Mouse (Mus musculus) megakaryocyte-erythroid progenitor cell, adult 5-6 weeks (primary cell): Measurements from ENCODE around the gene Cog8. TPM values are rescaled to one million over a fixed set of nuclear protein-coding genes. Genes with fewer than 3 reads are reported as not detected.
A peak's percentile ranks its signal among the peaks of the same experiment; 100 is the strongest.
"Not testable (repeated sequence)": the region's sequence is repeated elsewhere in the genome, so short reads cannot be mapped to it uniquely, and the experiment has no call there.

ENCODE experiments used
- ATAC-seq: replicated peaks from 2 replicates; pipeline ENCODE4 v1.8.0; 2016; ENCODE audit warnings: mild to moderate bottlenecking, inconsistent platforms; ENCODE audit not compliant: severe bottlenecking, poor library complexity, low FRiP score, low TSS enrichment
- total RNA-seq, 2 experiments: library from RNA; stranded (forward) in 1 of 2; stranded (reverse) in 1 of 2; fragments of 200-1000, 215-1000 nt in 1 of 2; fragments of >200 nt in 1 of 2; fragmentation: Nextera tagmentation in 1 of 2; gene quantifications; 2 replicates each; pipeline ENCODE4 v1.2.3; 2014 to 2017

The Cog8 gene
- total RNA-seq, 2 experiments from 2014 or later, result 19.8 to 22.3 TPM

DNA sequence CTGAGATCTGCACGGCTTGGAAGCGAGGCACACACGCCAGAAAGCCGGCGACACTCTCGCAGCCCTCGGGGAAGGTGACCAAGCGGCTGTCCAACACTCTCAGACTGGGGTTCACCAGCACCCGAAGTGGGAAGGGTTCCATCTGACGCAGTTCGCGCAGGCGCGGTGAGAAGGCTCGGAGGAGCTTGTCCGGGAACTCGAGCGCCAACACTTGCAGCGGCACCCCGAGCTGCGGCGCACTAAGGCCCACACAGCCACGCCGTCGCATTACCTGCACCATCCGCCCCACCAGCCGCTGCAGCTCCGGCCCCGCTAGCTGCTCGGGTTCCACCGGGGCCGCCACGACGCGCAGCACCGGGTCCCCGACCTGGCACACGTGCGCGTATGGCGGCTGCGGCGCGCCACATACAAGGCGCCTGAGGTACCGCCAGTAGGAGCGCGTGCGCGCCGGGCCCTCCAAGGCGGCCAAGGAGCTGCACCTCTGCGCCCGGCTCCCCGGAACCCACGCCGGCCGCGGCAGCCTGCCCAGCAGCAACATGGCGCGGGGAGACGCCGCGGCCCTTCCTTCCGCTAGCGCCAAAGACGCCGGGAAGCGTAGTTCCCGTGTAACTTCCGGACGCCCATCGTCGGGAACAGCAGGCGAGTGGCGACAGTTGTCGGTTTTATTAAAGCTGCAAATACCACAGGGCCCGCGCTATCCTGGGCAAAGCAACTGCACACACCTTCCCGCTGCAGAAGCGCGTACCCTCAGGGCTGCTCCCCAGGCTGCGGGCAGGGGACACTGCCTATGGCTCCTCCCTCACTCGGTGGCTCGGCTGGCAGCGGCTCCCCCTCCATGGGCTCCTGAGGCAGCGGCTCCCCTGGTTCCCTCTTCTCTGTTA is 8.2 kb downstream of the Cog8 start, which contains the start of gene Pdf:
Gene Pdf, minus strand, starts transcription at position 554 of the 881 bp plus-strand sequence.
- peak; percentile 76 for ATAC-seq

DNA sequence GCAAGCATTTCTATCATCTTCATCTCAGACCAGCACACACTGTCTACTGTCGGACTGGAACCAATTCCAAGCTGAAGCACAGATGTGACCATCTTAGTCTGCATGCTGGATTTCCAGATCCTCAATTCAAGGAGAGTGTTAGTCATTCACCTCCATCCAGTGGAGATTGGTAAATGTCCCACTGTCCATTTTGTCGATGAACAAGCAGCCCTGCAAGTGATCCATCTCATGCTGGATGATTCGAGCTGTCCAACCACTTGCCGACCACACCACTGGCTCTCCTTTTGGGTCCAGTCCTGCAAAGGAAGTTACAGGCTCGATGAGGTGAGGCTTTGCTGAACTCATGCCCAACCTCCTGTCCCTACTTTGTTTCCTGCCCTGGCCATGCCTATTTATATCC is 9.5 kb downstream of the Cog8 start:
- ATAC-seq, result no peak

DNA sequence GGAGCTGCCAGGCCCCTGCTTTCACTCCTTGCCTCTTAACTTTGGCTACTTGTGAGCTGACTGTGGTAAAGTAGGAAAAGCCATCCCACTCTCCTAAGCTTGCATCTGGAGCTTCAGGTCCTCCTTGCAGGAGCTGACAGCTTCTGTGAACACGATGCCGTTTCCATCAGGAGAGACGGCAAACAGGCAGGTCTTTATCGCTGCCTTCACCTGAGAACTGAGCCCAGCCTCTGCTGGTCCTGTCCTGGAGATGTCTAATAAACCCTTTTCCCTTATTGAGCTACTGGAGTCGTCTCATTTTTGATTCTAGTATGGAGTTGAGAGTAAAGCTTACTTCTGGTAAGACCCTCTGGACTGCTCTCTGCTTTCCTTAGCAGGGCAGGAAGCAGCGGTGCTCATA is 11.0 kb downstream of the Cog8 start:
- ATAC-seq, result no peak

DNA sequence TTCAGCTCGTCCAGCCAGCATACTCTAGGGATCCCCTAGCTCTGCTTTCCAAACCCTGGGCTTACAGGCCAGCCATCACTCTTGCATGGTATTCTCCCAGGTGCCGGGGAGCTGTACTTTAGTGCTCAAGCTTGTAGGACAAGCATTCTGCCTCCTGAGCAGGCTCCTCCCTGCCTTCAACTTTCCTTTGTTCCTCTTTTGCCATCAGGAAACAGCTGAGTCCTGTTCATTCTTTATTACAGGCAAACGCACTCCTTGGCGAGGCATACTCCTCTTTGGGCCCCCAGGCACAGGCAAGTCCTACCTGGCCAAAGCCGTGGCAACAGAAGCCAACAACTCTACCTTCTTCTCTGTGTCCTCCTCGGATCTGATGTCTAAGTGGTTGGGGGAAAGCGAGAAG is 15.9 kb downstream of the Cog8 start:
- no peak for ATAC-seq

DNA sequence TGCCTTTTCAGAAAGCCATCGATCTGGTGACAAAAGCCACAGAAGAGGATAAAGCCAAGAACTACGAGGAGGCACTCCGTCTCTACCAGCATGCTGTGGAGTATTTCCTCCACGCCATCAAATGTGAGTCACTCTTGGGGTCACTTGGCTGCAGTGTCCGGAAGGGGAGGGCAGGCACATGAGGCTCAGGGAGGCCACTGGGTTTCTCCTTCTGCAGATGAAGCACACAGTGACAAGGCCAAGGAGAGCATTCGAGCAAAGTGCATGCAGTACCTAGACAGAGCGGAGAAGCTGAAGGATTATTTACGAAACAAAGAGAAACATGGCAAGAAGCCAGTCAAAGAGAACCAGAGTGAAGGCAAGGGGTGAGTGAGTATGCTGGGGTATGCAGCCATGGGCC is 19.9 kb downstream of the Cog8 start:
- no peak for ATAC-seq

DNA sequence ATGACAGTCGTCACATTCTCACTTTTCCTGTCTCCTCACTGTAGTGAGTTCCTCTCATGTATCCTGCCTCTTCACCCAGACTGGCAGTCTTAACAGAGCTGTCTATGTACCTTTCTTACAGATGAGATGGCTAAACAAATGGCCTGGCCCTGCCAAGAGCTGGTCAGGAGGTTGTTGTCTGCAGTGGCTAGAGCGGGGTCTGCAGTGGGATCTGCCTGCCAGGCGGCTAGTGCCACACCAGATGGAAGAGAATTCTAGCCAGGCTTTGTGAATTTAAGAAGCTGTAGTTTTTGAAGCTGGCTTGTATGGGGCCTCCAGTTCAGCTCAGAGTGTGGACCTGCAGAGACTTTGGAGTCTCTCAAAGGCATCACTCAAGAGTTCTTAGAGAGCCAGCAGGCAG is 20.8 kb downstream of the Cog8 start:
- ATAC-seq, result no peak

DNA sequence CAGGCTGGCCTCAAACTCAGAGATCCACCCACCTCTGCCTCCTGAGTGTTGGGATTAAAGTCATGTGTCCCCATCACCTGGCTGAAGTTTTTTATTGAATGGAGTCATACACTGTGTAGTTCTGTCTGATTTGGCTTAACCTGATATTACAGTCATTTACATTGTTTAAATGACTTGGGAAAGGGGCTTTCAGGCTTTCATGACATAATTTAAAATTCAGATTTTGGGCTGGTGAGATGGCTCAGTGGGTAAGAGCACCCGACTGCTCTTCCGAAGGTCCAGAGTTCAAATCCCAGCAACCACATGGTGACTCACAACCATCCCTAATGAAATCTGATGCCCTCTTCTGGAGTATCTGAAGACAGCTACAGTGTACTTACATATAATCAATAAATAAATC is 22.9 kb downstream of the Cog8 start:
- ATAC-seq, result not testable (repeated sequence)

DNA sequence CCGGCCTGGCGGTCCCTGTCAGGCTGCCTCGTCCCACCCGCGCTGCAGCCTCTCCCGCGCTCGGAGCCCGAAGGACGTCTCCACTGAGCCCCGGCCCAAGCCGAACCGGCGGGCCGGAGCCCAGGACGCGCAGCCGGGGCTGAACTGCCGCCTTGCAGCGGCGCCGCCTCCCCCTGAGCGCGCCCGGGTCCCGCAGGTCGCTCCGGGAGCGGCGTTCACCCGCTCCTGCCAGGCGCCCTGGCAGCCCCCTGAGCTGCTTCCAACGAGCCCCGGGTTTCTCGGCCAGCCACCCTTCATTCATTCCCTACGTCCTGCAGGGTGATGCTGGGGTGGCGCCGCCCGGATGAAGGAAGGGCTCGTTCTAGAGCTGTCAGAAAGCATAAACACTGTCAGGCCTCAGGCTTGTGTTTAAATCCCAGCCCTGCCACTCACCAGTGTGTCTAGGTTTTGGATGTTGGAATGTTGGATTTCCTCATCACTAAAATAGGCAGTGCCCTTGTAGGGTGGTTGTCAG is 24.9 kb downstream of the Cog8 start:
- ATAC-seq, result 0 out of 2 replicates have a peak, but pooled peaks have one; percentile 2

DNA sequence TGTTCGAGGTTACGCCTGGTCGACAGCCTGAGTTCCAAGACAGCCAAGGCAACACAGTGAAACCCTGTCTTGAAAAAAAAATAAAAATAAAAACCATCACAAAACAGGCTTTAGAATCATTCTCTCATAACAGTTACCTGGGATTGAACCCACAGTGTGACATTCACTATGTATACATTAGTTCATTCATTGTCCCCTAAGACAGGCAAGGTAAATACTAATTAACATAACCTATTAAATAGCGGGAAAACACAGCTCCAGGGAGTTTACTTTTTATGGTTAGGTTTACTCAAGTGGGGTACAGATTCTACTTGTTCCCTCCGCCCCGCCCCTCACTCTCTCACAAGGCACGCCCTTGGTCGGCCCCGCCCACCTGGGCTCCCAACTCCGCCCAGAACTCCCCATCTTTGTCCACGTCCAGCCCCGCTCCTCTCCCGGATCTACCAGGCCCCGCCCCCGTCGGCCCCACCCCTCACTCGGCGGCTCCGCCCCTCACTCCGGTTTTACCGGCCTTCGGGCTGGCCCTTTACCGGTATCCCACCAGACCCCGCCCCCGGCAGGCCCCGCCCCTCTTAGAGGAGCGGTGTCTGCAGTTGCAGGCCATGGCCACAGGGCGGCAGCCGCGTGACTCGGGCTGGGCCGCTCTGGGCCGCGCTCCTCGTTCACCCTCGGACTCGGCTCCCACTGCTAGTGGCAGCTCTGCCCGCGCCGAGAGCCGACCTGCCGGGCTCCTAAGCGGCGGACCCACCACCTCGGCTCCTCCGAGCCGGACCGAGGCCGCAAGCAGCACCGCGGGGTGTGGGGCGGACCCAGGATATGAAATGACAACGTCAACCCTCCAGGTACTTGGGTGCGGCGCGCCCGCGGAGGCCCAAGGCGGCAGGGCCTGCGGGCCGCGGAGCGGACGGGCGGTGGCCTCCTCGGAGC is 25.6 kb downstream of the Cog8 start, which contains the start of gene Vps4a:
Gene Vps4a, plus strand, starts transcription at position 573 of the 927 bp plus-strand sequence.
- peak; percentile 84 for ATAC-seq

DNA sequence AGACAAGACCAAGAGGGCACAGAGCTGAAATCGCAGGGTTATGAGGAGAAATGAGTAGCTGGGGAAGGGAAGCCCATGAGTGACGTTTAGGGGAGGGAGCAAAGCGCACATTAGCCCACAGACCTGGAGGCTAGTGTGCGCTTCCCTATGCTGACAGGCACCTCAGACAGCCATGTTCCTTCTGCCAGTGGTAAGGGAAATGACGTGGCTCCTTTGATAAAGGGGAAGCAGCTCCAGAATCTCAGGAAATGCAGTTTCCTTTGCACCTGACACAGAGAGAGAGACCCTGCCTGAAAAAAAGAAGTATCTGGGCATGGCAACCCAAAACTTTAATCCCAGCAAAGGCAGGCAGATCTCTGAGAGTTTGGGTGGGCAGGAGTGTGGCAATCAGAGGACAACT is 26.4 kb downstream of the Cog8 start:
- ATAC-seq, result no peak

DNA sequence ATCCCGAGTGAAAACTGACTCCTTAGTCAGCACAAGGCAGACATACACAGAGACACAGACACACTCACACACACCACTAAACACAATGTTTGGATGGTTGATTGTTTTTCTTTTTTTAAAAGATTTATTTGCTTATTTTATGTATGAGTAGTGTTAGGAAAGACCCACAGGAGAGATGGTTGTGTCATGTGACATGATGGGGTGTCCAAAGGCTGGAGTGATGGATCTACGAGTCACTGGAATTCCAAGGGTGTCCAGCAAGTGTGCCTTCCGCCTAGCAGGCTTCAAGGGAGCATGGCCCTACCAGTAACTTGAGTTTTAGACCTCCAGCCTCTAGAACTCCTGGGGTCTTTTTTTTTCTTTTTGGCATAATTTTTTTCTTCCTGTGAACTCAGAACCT is 27.2 kb downstream of the Cog8 start:
- no peak for ATAC-seq

DNA sequence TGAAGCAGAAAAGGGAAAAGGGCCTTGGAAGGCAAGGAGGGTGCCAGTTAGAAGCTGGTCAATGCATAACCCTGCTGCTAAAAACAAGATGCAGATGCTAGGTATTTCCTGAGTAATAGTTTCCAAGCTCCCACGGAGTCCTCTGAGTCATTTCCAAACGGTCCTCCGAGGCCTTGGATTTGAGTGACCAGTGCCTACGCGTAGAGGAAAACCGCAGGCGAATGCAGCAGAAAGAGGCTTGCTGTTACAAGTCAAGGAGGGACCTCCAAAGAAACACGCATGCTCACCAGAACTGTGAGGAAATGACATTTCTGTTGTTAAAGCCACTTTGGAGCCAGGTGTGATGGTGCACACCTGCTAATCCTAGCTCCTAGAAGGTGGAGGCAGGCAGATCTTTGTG is 33.0 kb downstream of the Cog8 start:
- ATAC-seq, result no peak

DNA sequence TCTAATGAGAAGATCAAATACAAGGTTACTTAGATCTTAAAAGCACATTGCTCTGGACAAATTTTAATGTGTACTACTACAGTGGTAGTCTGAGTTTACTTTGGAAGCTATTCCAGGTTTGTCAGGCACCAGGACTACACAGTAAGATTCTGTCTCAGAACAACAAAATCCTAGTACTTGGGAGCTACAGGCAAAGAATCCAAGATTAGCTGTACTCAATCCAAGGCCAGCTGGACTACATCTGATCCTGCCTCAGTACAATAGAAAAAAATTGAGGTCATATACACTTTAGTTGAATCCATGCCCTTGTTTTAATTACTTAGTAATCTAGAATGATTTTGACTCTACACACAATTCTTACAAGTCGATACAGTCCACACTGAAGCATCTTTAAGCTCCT is 41.6 kb downstream of the Cog8 start:
- no peak for ATAC-seq

DNA sequence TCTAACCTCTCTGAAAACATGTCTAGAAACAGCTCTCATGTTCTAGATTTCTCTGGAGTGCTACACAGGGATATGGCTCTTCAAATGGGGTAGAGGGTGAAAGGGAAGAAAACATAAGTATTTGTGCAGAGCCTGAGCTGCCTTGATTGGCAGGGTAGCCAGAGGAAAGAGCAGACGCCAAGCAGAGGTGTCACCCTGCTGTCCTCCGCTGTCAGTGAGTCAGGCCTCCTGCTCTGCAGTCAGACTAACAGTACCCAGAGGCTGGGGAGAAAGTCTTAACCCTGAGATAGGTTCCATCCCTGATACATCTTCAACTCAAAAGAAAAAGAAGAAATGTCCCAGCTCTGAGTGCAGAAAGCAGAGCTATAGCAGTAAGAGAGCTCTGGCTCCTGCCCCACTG is 43.8 kb downstream of the Cog8 start:
- ATAC-seq, result no peak

DNA sequence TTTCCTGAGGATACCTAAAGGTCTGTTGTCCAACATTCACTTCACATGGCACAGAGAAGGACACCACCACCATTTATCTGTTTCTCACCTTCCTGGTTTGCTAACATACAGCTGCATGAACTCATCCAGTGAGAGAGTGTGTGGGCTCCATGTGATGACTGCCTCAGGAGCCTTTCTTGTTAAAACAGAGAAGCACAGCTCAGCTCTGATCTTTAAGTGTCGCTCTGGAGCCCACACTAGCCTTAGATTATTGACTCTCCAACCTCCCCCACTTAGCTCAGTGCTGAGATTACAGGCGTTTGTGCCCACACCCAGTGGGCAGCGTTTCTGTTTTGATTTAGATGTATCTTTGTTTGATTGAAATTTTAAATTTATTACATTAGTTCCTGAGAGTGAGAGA is 48.7 kb downstream of the Cog8 start:
- no peak for ATAC-seq

DNA sequence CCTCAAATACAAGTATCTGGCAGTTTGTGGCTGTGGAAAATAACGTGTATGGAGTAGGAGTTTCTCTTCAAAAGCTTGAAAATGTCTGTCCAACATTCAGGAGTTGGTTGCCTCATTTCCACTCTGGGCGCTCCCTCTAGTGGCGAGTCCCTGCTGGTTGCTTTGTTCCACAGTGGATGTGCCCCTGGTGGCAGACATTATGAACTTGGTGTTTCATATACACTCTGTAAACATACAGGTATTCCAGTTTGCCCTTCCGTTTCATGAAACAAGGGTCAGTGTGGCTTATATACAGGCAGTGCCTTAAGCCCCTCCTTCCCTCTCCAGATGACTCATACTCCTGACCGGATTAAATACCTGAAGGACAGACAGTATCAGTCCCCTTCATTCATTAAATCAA is 54.0 kb downstream of the Cog8 start:
- peak; percentile 99 for ATAC-seq

DNA sequence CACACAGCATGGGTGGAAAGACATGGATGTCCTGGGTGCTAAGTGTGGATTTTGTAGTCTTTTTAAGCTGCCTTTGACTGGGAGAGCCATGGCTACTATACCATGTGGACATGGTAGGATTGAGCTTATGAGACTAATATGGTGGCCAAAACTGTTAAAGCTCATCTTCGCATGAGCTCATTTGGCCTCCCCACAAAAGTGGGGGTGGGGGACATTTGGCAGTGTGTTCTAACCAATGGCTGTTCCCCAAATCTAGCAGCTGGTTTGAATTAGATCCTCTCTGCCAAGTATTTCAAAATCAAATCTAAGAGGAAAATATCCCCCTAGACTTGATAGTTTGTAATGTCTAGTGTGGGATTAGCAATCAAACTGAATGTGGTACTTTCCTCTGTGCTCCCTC is 57.4 kb downstream of the Cog8 start:
- ATAC-seq, result no peak

DNA sequence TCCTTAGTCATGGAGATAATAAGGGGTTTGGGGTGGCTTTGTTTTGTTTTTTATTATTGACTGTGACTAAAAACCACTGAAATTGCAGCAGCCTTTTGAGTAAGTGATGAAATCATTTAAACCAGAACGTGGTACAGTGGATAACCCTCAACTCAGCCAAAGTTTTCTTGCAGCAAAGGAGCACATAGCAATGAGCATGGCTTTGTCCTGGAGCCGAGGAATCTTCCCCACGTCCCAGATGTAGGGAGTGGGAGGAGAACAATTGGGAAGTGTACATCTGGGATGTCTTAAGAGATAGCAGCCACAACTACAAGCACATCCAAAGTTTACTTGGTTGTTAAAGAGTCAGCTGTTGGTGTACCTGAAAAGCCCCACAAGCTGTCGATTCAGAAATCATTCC is 59.1 kb downstream of the Cog8 start:
- no peak for ATAC-seq

DNA sequence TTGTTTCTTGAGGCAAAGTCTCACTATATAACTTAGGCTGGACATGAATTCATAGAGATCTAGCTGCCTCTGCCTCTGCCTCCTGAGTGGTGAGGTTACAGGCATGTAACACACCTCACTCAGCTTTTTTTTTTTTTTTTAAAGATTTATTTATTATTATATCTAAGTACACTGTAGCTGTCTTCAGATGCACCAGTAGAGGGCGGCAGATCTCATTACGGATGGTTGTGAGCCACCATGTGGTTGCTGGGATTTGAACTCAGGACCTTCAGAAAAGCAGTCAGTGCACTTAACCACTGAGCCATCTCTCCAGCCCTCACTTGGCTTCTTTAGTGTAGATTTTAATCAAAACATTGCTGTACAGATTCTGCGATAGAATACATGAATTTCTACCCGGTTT is 60.1 kb downstream of the Cog8 start:
- ATAC-seq, result not testable (repeated sequence)
